Mouse (Mus musculus) forebrain, embryonic 13.5 days (tissue): ENCODE data around the gene Snap25. TPM values are rescaled to one million over a fixed set of nuclear protein-coding genes. Genes with fewer than 3 reads are reported as not detected.
A peak's percentile ranks its signal among the peaks of the same experiment; 100 is the strongest.

ENCODE experiments used
- ATAC-seq: fragments of 200-750 bp; cut with Nextera tagmentation; 2 replicates; pipeline ENCODE4 v1.8.0; 2017
- H3K27ac ChIP-seq: fragments of 300-500 bp; sonication (generic); 2 replicates; pipeline ENCODE4 v1.5.1; 2015; ENCODE audit warnings: inconsistent platforms, mild to moderate bottlenecking, moderate library complexity
- H3K27me3 ChIP-seq: fragments of 300-500 bp; sonication (generic); 2 replicates; pipeline ENCODE4 v1.6.1; 2015; ENCODE audit warnings: mild to moderate bottlenecking, inconsistent platforms
- H3K36me3 ChIP-seq: fragments of 300-500 bp; sonication (generic); 2 replicates; pipeline ENCODE4 v1.6.1; 2015; ENCODE audit warnings: mild to moderate bottlenecking, inconsistent platforms; ENCODE audit not compliant: poor library complexity, severe bottlenecking
- H3K4me1 ChIP-seq: fragments of 300-500 bp; sonication (generic); 2 replicates; pipeline ENCODE4 v1.6.1; 2015; ENCODE audit warnings: inconsistent platforms
- H3K4me2 ChIP-seq: fragments of 300-500 bp; sonication (generic); 2 replicates; pipeline ENCODE4 v1.6.1; 2015; ENCODE audit warnings: inconsistent platforms, mild to moderate bottlenecking, moderate library complexity
- H3K4me3 ChIP-seq: fragments of 300-500 bp; sonication (generic); 2 replicates; pipeline ENCODE4 v1.5.1; 2015; ENCODE audit warnings: mild to moderate bottlenecking, inconsistent platforms
- H3K9ac ChIP-seq: fragments of 300-500 bp; sonication (generic); 2 replicates; pipeline ENCODE4 v1.6.1; 2015; ENCODE audit warnings: mild to moderate bottlenecking, inconsistent platforms
- H3K9me3 ChIP-seq: fragments of 300-500 bp; sonication (generic); replicated peaks from 2 replicates; pipeline ENCODE4 v1.6.1; 2016; ENCODE audit warnings: inconsistent platforms
- WGBS: fragments of 180-500 bp; shearing (Covaris S2); methylation state at CpG from one replicate; pipeline ENCODE4 v1.1.7; 2015; 5-methylcytosine and 5-hydroxymethylcytosine counted together
- polyA plus RNA-seq: library from polyadenylated mRNA; unstranded; fragments of >200 nt; fragmentation: Nextera tagmentation; extraction: Ambion mirVana; gene quantifications from 2 replicates; pipeline ENCODE4 v1.2.1, GENCODE M21; 2015

The Snap25 gene
- polyA plus RNA-seq, 1 experiment from 2014 or later: 51.6 TPM

DNA sequence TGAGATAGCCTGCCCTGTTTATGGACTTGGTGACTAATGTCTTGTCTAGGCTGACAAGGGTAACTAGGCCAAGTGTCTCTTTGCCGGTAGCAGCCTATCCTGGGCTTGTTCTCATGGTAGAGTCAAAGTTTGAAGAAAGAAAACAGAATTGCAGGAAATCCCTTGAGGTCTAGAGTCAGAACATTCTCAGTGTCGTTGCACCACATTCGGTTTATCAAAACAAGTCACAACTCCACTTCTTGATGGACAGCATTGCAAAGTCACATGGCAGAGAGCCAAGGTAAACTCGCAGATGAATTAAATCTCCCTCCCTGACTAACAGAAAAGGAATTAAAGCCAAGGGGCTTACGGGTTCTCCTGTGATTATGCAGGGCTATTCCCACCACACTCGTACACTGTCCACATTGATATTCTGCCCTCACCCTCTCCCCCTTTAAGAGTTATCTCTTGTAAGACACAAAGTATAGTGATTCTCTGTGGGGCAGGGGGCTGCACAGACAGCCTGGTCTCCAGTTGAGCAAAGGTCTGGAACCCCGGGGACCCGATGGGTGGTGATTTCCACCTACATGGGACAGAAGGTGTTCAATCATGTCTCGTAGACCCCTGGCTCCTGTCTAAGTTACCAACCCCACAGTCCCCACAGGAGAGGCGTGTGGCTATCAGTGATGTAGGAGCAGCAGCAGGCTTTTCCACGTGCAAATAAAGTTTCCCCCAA, 30.9 kb upstream of the Snap25 start:
- Histone ChIP-seq H3K4me3 (no peak overlapping the region), H3K36me3 (no peaks in the 10 kb centered on the region), H3K4me2 (no peak overlapping the region), H3K27me3 (no peaks in the 10 kb centered on the region), H3K9ac (no peak overlapping the region), H3K9me3 (no peaks in the 10 kb centered on the region), H3K27ac (no peak overlapping the region), H3K4me1 (peaks cover 25% of the 10 kb centered on the region)
- 69% methylated on average over 11 of the region's 11 CpGs for WGBS
- ATAC-seq: no peak

GRCm38 (mm10) chr2:136686195-136686594, 27.1 kb upstream of the Snap25 start:
- Histone ChIP-seq H3K4me3 (no peak overlapping the region), H3K9me3 (no peaks in the 10 kb centered on the region), H3K9ac (no peak overlapping the region), H3K4me2 (no peak overlapping the region), H3K4me1 (no peaks in the 10 kb centered on the region), H3K36me3 (no peaks in the 10 kb centered on the region), H3K27ac (no peak overlapping the region), H3K27me3 (no peaks in the 10 kb centered on the region)
- WGBS: 60% methylated on average over 3 of the region's 3 CpGs
- ATAC-seq: no peak

DNA sequence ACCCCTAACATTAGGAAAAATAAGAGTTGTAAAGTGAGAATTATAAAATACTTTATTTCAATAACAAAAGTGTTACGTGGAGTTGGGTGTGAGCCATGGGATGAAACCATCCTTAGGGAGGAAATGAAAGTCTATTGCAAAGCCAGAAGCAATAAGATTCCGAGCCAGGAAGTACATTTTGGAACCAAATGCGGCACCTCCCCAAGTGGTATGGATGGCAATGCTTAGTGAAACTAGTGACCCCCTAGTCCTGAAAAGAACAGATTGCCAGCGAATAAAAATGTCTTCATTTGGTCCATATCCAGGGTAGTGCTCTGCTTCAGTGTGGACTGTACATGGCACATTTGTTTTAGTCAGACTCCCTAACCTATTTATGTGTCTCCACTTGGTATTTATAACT, 25.9 kb upstream of the Snap25 start:
- H3K9ac ChIP-seq: no peak overlapping the region
- H3K4me1 ChIP-seq: no peaks in the 10 kb centered on the region
- H3K27ac ChIP-seq: no peak overlapping the region
- no peaks in the 10 kb centered on the region for H3K9me3 ChIP-seq
- WGBS: 94% methylated on average over 4 of the region's 4 CpGs
- H3K4me3 ChIP-seq: no peak overlapping the region
- H3K4me2 ChIP-seq: no peak overlapping the region
- no peak for ATAC-seq
- H3K27me3 ChIP-seq: no peaks in the 10 kb centered on the region
- no peaks in the 10 kb centered on the region for H3K36me3 ChIP-seq

- H3K9ac ChIP-seq: no peak overlapping the region
- no peaks in the 10 kb centered on the region for H3K36me3 ChIP-seq
- WGBS: 79% methylated on average over 4 of the region's 4 CpGs
- no peaks in the 10 kb centered on the region for H3K4me1 ChIP-seq
- no peak overlapping the region for H3K4me2 ChIP-seq
- H3K27ac ChIP-seq: no peak overlapping the region
- ATAC-seq: no peak
- no peaks in the 10 kb centered on the region for H3K9me3 ChIP-seq
- no peak overlapping the region for H3K4me3 ChIP-seq
- no peaks in the 10 kb centered on the region for H3K27me3 ChIP-seq
Measured at GRCm38 (mm10) chr2:136689476-136689875, 23.8 kb upstream of the Snap25 start.

DNA sequence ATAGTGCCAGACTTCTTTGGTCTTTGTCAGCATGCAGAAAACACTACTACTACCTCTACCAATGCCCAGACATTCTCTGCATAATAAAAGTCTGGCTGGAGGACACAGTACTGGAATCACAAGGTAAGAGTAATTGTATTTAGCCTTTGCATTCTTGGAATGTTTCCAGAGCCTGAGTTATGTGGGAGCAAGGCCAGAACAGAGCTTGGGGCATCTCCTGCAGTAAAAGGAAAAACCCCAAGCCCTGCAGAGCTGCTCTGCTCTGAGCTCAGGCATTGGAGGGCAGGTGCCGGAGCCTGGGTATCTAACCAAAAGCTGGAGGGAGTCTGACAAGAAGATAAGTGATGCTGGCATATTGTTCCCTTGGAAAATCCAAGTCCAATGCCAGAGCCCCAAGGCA, 21.6 kb upstream of the Snap25 start:
- 92% methylated on average over 1 of the region's 1 CpGs for WGBS
- H3K27ac ChIP-seq: no peak overlapping the region
- H3K9ac ChIP-seq: no peak overlapping the region
- H3K4me3 ChIP-seq: no peak overlapping the region
- no peak overlapping the region for H3K4me2 ChIP-seq
- ATAC-seq: no peak
- no peaks in the 10 kb centered on the region for H3K9me3 ChIP-seq
- H3K36me3 ChIP-seq: no peaks in the 10 kb centered on the region
- no peaks in the 10 kb centered on the region for H3K4me1 ChIP-seq
- no peaks in the 10 kb centered on the region for H3K27me3 ChIP-seq

GRCm38 (mm10) chr2:136699429-136700227, 13.6 kb upstream of the Snap25 start:
- Histone ChIP-seq H3K9ac (no peak overlapping the region), H3K27me3 (no peaks in the 10 kb centered on the region), H3K4me3 (no peak overlapping the region), H3K9me3 (no peaks in the 10 kb centered on the region), H3K4me2 (no peak overlapping the region), H3K36me3 (no peaks in the 10 kb centered on the region), H3K27ac (no peak overlapping the region), H3K4me1 (no peaks in the 10 kb centered on the region)
- WGBS: 84% methylated on average over 3 of the region's 3 CpGs
- ATAC-seq: no peak

DNA sequence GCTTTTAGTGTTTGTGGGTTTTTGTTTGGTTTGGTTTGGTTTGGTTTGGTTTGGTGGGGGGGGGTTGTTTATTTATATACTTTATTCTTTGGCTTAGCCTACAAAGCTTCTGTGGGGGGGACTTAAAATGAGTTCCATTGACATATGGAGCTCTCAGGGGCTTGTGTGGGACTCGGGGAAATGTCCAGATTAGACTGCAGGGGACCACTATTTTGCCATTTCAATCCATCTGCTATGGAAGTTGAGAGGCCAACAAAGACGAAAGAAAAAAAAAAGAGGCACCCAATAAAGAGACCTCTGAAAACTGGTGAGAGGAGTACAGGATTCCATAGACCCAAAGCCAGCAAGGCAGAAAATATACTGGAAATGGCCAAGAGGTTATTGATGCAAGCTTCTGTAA, 9.9 kb upstream of the Snap25 start:
- Histone ChIP-seq H3K9ac (no peak overlapping the region), H3K9me3 (no peaks in the 10 kb centered on the region), H3K4me2 (no peak overlapping the region), H3K4me3 (no peak overlapping the region), H3K36me3 (no peaks in the 10 kb centered on the region), H3K27ac (no peak overlapping the region), H3K27me3 (no peaks in the 10 kb centered on the region), H3K4me1 (no peaks in the 10 kb centered on the region)
- 59% methylated on average over 2 of the region's 2 CpGs for WGBS
- ATAC-seq: no peak

- Histone ChIP-seq H3K4me3 (no peak overlapping the region), H3K9ac (no peak overlapping the region), H3K27ac (no peak overlapping the region), H3K27me3 (0 out of 2 replicates have a peak, but pooled peaks cover 3% of the 10 kb centered on the region), H3K36me3 (no peaks in the 10 kb centered on the region), H3K4me2 (no peak overlapping the region), H3K9me3 (no peaks in the 10 kb centered on the region), H3K4me1 (peaks cover 19% of the 10 kb centered on the region; the same call in 1 of the 2 replicates)
- WGBS: 33% methylated on average over 3 of the region's 3 CpGs
- no peak for ATAC-seq
Measured at GRCm38 (mm10) chr2:136711155-136711554, 2.1 kb upstream of the Snap25 start.

DNA sequence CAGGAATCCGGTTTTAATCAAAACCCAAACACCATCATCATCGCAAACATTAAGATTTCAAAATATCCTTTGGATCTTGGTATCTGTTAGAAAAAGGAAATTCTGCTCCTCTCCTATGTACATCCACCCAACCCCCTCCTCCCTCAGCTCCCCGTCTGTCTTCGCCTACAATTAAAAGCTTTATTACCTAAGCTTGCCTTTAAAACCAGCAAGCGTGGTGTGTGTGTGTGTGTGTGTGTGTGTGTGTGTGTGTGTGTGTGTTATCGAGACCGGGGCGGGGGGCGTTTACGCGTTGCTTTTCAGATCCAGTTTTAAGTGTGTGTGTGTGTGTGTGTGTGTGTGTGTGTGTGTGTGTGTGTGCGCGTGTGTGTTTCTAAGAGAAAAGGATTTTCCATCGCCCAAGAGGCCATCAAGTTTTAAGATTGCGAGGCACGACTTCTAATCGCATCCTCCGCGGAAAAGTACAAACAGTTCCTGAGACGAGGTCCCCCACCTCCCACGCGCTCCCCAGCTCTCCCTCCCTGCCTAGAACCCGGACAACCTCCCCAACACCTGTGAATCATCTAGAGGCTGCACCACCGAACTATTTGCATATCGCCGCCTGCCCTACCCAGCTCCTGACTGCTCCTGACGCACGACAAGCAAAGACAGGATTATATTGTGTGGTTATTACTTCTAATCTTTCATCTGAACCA, 1.4 kb upstream of the Snap25 start:
- no peaks in the 10 kb centered on the region for H3K36me3 ChIP-seq
- peak overlapping the region; percentile 31; the same call in 1 of the 2 replicates for H3K27ac ChIP-seq
- H3K4me3 ChIP-seq: peak overlapping the region; percentile 60
- no peaks in the 10 kb centered on the region for H3K9me3 ChIP-seq
- 0 out of 2 replicates have a peak, but pooled peaks have one; percentile 14 for ATAC-seq
- peak overlapping the region; percentile 78 for H3K4me2 ChIP-seq
- 0 out of 2 replicates have a peak, but pooled peaks cover 3% of the 10 kb centered on the region for H3K27me3 ChIP-seq
- H3K4me1 ChIP-seq: peaks cover 19% of the 10 kb centered on the region; the same call in 1 of the 2 replicates
- 5% methylated on average over 22 of the region's 28 CpGs for WGBS
- H3K9ac ChIP-seq: 0 out of 2 replicates have a peak overlapping the region, but pooled peaks have one; percentile 34

DNA sequence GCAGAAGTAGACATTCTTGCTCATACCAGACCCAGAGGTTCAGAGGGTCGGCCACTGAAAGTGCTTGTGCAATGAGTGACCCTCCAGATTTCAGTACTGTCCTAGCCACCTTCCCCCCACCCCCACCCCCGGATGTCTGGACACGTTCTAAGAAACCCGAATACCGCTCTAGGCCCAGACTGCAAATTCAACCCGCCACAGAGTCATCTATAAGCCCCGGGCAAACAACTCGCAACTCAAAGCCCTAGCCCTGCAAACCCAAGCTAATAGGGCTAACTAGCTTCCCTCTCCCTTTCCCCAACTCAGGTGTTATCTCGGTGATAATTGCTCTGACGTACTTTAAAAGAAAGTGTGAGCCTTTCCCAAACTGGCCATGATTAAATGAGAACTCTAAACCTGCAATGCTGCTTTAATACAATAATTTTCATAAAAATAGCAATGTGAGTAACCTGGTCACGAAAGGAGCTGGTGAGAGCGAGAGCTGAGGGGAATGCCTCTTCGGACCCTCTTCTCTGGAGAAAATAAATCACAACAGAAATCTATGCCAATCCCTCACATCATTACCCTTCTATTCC, 725 bp upstream of the Snap25 start:
- Histone ChIP-seq H3K4me2 (peak overlapping the region; percentile 78), H3K4me3 (peak overlapping the region; percentile 60), H3K27me3 (0 out of 2 replicates have a peak, but pooled peaks cover 3% of the 10 kb centered on the region), H3K9ac (peak overlapping the region; percentile 34; the same call in 1 of the 2 replicates), H3K36me3 (no peaks in the 10 kb centered on the region), H3K9me3 (no peaks in the 10 kb centered on the region), H3K27ac (peak overlapping the region; percentile 83), H3K4me1 (peaks cover 19% of the 10 kb centered on the region; the same call in 1 of the 2 replicates)
- WGBS: 2% methylated on average over 13 of the region's 13 CpGs
- ATAC-seq: peak; percentile 6; the same call in 1 of the 2 replicates

GRCm38 (mm10) chr2:136714008-136714411, 757 bp downstream of the Snap25 start:
- H3K27ac ChIP-seq: peak overlapping the region; percentile 83
- H3K4me1 ChIP-seq: peaks cover 19% of the 10 kb centered on the region; the same call in 1 of the 2 replicates
- peak overlapping the region; percentile 71 for H3K9ac ChIP-seq
- ATAC-seq: peak; percentile 76
- H3K4me2 ChIP-seq: peak overlapping the region; percentile 78
- no peaks in the 10 kb centered on the region for H3K9me3 ChIP-seq
- H3K36me3 ChIP-seq: no peaks in the 10 kb centered on the region
- H3K4me3 ChIP-seq: peak overlapping the region; percentile 60
- under 1% methylated on average over 22 of the region's 22 CpGs for WGBS
- H3K27me3 ChIP-seq: 0 out of 2 replicates have a peak, but pooled peaks cover 3% of the 10 kb centered on the region
